Mouse (Mus musculus) E14TG2a.4 (cell line): ENCODE measurements around the gene Gm5460.

Experiments used
- CTCF ChIP-seq: conservative IDR thresholded peaks from 2 replicates; pipeline ENCODE4 v1.5.1; 2014; ENCODE audit warnings: low read length
- NANOG ChIP-seq: IDR thresholded peaks from 2 replicates; pipeline ENCODE4 v1.6.1; 2014; ENCODE audit warnings: borderline replicate concordance, low read length, mixed read lengths

- TF ChIP-seq CTCF (no peak), NANOG (no peak)
Observed at GRCm38 (mm10) chr14:34050101-34050779, 33.7 kb downstream of the Gm5460 start.
